Mouse (Mus musculus) left cerebral cortex, adult 2 months (tissue): ENCODE measurements around the gene Fkbpl. TPM values are rescaled to one million over a fixed set of nuclear protein-coding genes. Genes with fewer than 3 reads are reported as not detected.

ENCODE experiments used
- DNase-seq, 2 experiments: peaks; one replicate each; pipeline ENCODE4 v3.0.0; 2021 to 2022; ENCODE audit warnings: low spot score in 2 of 2, mixed read lengths in 1 of 2; ENCODE audit errors: extremely low spot score in 1 of 2
- H3K27ac ChIP-seq: fragments of 200-600 bp; 2 replicates; pipeline ENCODE4 v1.8.1; 2022
- H3K4me3 ChIP-seq: fragments of 200-600 bp; 2 replicates; pipeline ENCODE4 v1.8.1; 2022
- CTCF ChIP-seq: fragments of 200-600 bp; IDR thresholded peaks from 2 replicates; pipeline ENCODE4 v1.8.1; 2022; ENCODE audit warnings: antibody characterized with exemption, mild to moderate bottlenecking, moderate library complexity
- intact Hi-C: fragments of 180-260 bp; cut with DNase I; formaldehyde crosslinking; loops from one replicate; pipeline ENCODE4 v1.15.1; 2025
- long read RNA-seq, 2 experiments: library from polyadenylated mRNA; stranded (forward); transcript quantifications; one replicate each; pipeline ENCODE4 v2.0.0; 2021; ENCODE audit warnings: borderline mapping rate in 2 of 2
- total RNA-seq, 2 experiments: library from RNA; stranded (reverse); gene quantifications; 2 replicates each; pipeline ENCODE4 v1.2.3; 2021

The Fkbpl gene
- total RNA-seq, result 10 to 100 TPM; 10.9 to 16.9 TPM
- long read RNA-seq, experiment 1, partial matches to known transcripts, result 0 of 7 reads
- long read RNA-seq, experiment 1, other reads (novel, unspliced or antisense), result 2 of 7 reads
- long read RNA-seq, experiment 2, partial matches to known transcripts, result 0 of 4 reads
- long read RNA-seq, experiment 2, other reads (novel, unspliced or antisense), result 0 of 4 reads

DNA sequence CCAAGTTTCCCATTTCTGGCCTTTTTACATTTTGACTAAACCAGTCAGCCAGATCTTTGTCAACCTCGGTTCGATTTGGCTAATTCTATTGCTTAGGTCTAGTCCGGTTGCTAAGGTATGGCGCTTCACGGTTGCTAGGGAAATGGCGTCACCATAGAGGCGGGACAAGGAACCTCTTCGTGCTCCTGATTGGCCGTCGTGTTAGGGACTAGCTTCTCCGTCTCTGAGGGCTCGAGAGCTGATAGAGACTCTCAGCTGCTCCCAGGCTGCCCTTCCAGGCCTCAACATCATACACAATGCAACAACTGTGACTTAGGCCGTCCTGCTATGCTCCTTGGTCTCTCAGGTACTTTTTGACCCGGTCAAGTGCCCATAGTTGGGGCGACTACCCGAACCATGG, at the start of gene Fkbpl:
TSS of gene Fkbpl (plus strand) at position 157 of the 400 bp plus-strand sequence.
- peak; percentile 94 for DNase-seq
- no peak for TF ChIP-seq CTCF
- peak within 1 kb of the TSS; percentile 81 for H3K27ac ChIP-seq
- intact Hi-C loops, result loop anchor here (1.0 kb wide), 1 partner anchor 17 kb away; no protein-coding TSS in a partner anchor
- H3K4me3 ChIP-seq, result peak within 1 kb of the TSS; percentile 64

DNA sequence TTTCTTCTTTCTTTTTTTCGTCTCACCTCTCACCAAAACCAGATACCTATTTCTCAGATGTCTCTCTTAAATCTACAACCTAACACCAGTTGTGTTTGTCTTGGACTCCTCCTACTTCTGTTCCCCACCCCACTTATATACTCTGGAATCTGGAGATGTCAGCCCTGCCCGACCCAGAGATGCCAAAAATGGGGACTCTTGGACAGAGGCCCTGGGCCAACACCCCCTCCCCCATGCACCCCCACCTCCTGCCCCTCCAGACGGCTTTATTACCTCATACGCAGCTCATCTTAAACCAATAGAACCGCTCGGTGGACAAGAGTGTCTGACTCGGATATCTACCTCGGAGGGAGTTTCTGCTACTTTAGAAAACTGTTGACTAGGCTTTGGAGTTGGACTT, 48.5 kb upstream of the Fkbpl start:
- intact Hi-C loops, result no loop called here
- Histone ChIP-seq H3K4me3 (no peak overlapping the region), H3K27ac (no peak overlapping the region)
- TF ChIP-seq CTCF, result no peak
- DNase-seq, result no peak

DNA sequence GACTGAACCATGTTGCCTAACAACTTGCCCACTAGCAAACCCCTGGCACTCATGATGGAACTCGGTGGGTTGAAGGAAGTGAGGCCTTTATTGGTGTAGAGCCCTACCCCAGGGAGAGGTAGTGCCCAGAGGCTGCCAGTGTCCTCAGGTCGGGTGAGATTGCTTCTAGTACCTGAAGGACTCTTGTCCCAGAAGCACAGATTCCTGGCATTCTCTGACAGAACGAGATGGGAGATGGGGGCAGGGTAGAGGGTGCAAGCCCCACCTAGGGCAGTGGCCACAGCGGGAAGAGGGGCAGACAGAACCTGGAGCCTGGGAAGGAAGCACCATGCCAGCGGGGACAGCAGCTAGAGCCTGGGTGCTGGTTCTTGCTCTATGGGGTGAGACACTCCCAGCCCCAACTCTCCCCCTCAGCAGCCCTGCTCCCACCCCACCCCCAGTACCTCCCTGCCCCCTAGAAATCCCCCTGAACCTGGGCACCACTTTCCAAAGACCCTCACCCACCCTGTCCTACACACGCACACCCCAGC, 46.9 kb upstream of the Fkbpl start, which contains the start of gene Ager:
TSS of gene Ager (plus strand) at position 297 of the 530 bp plus-strand sequence.
- intact Hi-C loops, result no loop called here
- no peak within 1 kb of the TSS for H3K4me3 ChIP-seq
- H3K27ac ChIP-seq, result no peak within 1 kb of the TSS
- no peak for TF ChIP-seq CTCF
- no peak for DNase-seq

DNA sequence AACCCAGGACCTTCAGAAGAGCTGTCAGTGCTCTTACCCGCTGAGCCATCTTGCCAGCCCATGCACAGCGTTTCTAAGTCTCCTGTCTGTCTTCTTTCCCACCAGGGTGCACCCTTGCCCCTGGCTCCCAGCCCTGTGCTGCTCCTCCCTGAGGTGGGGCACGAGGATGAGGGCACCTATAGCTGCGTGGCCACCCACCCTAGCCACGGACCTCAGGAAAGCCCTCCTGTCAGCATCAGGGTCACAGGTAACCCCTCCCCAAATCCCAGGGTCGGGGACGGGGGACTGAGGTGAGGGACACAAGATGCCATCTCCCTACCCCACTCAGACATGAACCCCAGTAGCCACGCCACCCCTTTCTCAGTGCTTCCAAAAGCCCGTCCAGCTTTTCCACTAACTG, 44.7 kb upstream of the Fkbpl start:
- H3K27ac ChIP-seq, result no peak overlapping the region
- intact Hi-C loops, result no loop called here

DNA sequence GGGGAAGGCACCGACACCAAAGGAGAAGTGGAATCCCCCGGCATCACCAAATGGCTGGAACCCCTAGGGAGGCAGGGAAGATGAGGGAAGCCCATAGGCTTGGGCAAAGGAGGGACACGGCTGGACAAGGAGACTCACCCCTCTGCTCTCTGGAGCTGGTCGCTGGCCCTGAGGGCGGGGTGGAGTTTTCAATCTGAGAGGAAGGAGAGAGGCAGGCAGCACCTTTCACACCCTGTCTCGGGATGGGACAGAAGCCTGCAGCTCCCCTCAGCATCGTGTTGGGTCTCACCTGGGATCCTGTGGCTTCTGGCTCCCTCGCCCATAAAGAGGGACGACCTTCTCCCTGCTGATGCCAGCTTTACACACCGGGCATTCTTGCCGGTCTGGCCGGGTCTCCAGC, 42.8 kb upstream of the Fkbpl start:
- TF ChIP-seq CTCF, result no peak
- DNase-seq, result no peak
- intact Hi-C loops, result loop anchor here (1.0 kb wide), 1 partner anchor 8 kb away; no protein-coding TSS in a partner anchor
- Histone ChIP-seq H3K4me3 (no peak overlapping the region), H3K27ac (no peak overlapping the region)

More for the DNA sequence above, 44.7 kb upstream of the Fkbpl start:
- DNase-seq, result no peak
- no peak overlapping the region for H3K4me3 ChIP-seq
- no peak for TF ChIP-seq CTCF

DNA sequence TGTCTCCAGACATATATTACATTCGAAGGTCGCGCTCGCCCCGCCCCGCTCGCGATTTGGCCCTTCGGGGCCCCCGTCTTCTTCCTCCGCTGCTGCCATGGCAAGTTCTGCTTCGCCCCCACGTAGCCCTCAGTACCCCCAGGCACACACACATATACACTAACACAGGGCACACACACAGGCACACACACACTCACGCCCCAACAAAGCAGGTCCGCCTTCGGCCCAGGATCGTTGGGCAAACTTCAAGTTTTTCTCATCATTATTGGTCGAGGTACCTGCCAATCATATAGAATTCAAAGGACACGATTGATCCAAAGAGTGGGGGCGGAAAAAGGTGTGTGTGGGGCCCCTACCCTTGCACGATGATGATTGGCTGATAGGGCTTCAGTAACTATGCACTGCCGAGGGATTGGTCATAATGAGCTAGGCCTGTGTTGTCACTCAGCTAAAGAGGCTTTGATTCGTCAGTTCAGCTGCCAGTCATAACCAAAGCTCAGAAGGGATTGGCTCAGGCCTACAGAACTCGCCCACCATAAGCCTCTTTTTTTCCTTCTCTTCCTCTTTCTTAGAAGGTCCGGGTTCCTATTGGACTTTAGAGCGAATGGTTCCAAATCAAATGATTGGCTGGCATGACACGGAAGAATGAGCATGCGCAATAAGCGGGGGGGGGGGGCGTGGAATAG, 41.0 kb upstream of the Fkbpl start, which contains the start of gene Rnf5:
TSS of gene Rnf5 (minus strand) at position 316 of the 686 bp plus-strand sequence.
- peak within 1 kb of the TSS; percentile 99 for H3K27ac ChIP-seq
- peak within 1 kb of the TSS; percentile 68 for H3K4me3 ChIP-seq
- intact Hi-C loops, result no loop called here
- DNase-seq, result peak; percentile 98 to 99
- no peak for TF ChIP-seq CTCF

DNA sequence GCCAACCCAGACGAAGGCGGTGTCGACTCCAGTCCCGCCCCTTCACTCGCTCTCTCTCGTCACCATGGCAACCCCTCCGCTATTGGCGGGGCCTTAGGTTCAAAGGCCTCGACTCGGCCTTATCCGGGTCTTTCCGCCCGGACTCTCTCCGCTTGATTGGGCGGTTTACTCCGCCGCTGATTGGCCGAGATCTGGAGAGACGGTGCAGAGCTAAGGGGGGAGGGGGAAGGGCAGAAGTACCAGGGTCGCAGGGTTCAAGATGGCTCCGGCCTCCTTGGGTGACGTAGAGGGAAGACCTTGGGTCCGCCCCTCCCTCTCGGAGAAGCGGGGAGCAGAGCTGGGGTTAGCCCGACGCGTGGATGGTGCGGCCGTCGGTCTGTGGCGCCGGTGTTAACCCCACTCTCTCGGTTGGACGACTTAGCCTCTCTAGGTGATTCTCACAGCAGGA, 40.5 kb upstream of the Fkbpl start, which contains the start of gene Agpat1:
TSS of gene Agpat1 (plus strand) at position 202 of the 448 bp plus-strand sequence.
- no peak for TF ChIP-seq CTCF
- Histone ChIP-seq H3K4me3 (peak within 1 kb of the TSS; percentile 68), H3K27ac (peak within 1 kb of the TSS; percentile 99)
- intact Hi-C loops, result no loop called here
- DNase-seq, result peak; percentile 94 to 97

DNA sequence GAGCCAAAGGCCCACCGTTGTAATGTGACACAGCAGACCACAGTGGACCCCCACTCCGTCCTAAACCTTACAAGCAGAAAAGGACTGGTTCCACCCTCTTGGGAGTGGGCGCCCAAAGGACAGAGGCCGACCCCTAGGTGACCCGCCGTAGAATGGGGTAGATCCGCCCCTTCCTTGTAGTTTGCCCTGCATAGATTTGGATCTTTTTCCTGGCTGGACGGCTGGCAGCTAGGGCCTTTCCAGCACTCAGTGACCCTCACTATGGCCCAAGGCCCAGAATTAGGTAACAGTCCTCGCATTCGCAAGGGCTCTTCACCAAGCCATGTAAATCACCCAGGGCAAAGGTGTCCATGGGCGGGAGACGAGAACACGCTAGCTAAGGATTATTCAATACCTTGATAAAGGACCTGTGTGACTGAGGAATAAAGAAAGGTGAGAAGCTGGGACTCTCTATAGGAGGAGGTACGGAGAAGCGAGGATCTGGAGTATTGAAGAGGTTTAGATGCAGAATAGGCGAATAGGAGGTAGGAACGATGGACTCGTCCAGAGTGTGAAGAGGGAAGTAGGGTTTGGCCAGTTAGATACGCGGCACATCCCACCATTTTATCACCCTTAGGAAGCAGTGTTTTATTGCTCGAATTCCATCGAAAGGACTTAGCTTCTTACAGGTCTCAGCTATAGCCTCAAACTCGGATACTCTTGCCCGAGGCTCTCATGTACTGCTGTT, 39.9 kb upstream of the Fkbpl start:
- DNase-seq, result peak in 1 of 2 experiments; percentile 31
- Histone ChIP-seq H3K27ac (peak overlapping the region; percentile 99), H3K4me3 (peak overlapping the region; percentile 60)
- TF ChIP-seq CTCF, result no peak
- intact Hi-C loops, result no loop called here

DNA sequence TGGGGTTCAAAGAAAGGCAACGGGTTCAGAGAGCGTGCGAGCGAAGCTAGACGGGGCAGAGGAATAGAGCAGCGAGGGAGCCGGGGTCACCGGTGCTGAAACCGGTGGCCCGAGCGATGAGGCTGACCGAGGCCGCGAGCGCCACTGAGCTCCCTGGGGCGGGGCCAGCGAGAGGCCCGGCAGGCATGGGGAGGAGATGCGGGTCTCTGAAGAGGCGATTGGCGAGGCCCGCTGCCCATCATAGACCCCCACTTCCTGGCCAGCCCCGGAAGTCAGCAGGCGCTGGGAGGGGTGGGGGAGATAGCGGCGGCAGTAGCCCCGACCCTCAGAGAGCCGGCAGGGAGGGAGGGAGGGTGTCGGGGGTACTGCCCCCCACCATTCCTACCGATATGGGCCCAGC, 39.0 kb upstream of the Fkbpl start:
- TF ChIP-seq CTCF, result no peak
- peak; percentile 98 for DNase-seq
- peak overlapping the region; percentile 77 for H3K4me3 ChIP-seq
- intact Hi-C loops, result no loop called here
- H3K27ac ChIP-seq, result peak overlapping the region; percentile 82

DNA sequence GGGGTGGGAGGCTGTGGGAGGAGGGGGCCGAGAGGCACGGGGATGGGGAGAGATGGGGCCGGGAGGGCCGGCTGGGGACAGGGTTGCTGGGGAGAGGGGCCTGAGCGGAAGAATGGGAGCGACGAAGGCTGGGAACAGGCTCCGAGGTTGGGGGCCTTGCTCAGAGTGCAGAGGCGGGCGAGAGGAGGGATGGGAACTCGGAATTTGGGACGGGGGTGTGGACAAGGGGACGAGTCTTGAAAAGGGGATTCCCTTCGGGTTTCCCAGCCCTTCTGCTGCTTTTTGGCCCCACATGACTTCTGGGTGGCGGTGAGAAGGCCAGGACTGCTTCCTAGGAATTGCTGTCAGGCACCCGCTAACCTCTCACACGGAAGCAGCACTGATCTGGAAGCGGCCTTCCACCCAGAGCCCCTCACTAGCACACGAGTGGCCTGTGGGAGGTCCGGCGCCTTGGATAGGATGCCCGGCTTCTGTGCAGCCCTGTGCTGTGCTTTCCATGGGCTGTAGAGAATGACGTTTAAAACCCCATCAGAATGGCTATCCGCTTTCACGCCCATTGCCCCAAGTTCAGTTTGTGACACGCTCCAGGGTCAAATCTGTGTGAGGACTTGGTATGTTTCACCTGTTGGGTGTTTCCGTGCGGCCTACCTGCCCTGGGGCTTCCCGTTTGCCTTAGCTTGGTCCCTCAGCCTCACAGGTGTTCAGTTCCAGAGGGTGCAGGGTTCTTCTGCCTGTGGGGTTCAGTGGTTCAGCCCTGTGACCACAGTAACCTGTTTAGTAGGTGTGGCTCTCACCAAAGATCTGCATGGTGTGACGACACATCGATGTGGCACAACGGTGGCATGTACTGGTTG, 38.2 kb upstream of the Fkbpl start:
- no peak for TF ChIP-seq CTCF
- peak in 1 of 2 experiments; percentile 21 for DNase-seq
- peak overlapping the region; percentile 82 for H3K27ac ChIP-seq
- H3K4me3 ChIP-seq, result peak overlapping the region; percentile 77
- intact Hi-C loops, result no loop called here

DNA sequence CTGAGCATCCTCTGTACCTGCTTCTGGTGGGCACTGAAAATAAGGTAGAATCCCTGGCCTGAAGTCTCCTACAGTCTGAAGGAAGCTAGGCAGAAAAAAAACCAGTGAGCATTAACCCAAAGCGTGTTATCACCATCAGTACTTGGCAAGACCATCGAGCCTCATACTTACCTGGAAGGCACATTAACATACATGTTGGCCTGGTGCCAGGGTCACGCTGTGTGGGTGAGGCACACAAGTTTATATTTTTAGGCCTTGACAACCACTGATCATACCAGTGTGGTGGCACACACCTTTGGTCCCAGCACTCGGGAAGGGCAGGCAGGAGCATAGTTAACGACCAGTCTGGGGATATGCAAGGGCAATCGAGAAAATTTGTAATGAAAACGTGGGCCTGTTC, 36.6 kb upstream of the Fkbpl start:
- intact Hi-C loops, result no loop called here
- TF ChIP-seq CTCF, result no peak
- H3K4me3 ChIP-seq, result no peak overlapping the region
- no peak overlapping the region for H3K27ac ChIP-seq
- no peak for DNase-seq
